Mouse (Mus musculus): Measurements from ENCODE around the gene Hist1h2bj. TPM values are rescaled to one million over a fixed set of nuclear protein-coding genes. Genes with fewer than 3 reads are reported as not detected.

The Hist1h2bj gene
- total RNA-seq (2021), result 10 to 100 TPM; 21.4 to 25.6 TPM

- intact Hi-C loops (cut with DNase I), result loop anchor here (10.0 kb wide), 2 partner anchors 1652 to 1692 kb away; partner anchors contain the start of genes Hist1h1c, Hist1h1t and Hist1h4c
- peak; percentile 79 to 97 for DNase-seq (ENCODE audit: extremely low spot score in 1 of 2, low spot score in 2 of 2)
Measured at GRCm38 (mm10) chr13:22042568-22043502, at the start of gene Hist1h2bj, which contains the start of gene Hist1h2ag. TSS of gene Hist1h2bj (plus strand) at chr13:22043214. TSS of gene Hist1h2ag (minus strand) at chr13:22042944.

- intact Hi-C loops (cut with DNase I), result no loop called here
Measured at GRCm38 (mm10) chr13:21993957-21994738, 48.9 kb upstream of the Hist1h2bj start.

GRCm38 (mm10) chr13:21994896-21995295 is 48.1 kb upstream of the Hist1h2bj start:
- intact Hi-C loops (cut with DNase I), result no loop called here
- DNase-seq (ENCODE audit: extremely low spot score in 1 of 2, low spot score in 2 of 2), result no peak

More at GRCm38 (mm10) chr13:21993957-21994738, 48.9 kb upstream of the Hist1h2bj start:
- DNase-seq (ENCODE audit: extremely low spot score in 1 of 2, low spot score in 2 of 2), result no peak

GRCm38 (mm10) chr13:21995331-21995914 is 47.6 kb upstream of the Hist1h2bj start:
- intact Hi-C loops (cut with DNase I), result no loop called here

GRCm38 (mm10) chr13:21996101-21996839 is 46.7 kb upstream of the Hist1h2bj start:
- DNase-seq (ENCODE audit: extremely low spot score in 1 of 2, low spot score in 2 of 2), result no peak
- intact Hi-C loops (cut with DNase I), result no loop called here

More at GRCm38 (mm10) chr13:21995331-21995914, 47.6 kb upstream of the Hist1h2bj start:
- no peak for DNase-seq (ENCODE audit: extremely low spot score in 1 of 2, low spot score in 2 of 2)

GRCm38 (mm10) chr13:21996840-21997185 is 46.2 kb upstream of the Hist1h2bj start:
- intact Hi-C loops (cut with DNase I), result no loop called here
- DNase-seq (ENCODE audit: extremely low spot score in 1 of 2, low spot score in 2 of 2), result no peak

GRCm38 (mm10) chr13:21997201-21997820 is 45.7 kb upstream of the Hist1h2bj start:
- intact Hi-C loops (cut with DNase I), result no loop called here
- no peak for DNase-seq (ENCODE audit: extremely low spot score in 1 of 2, low spot score in 2 of 2)

- no peak for DNase-seq (ENCODE audit: extremely low spot score in 1 of 2, low spot score in 2 of 2)
- intact Hi-C loops (cut with DNase I), result no loop called here
Measured at GRCm38 (mm10) chr13:21997821-21998220, 45.2 kb upstream of the Hist1h2bj start.

GRCm38 (mm10) chr13:21998412-21998811 is 44.6 kb upstream of the Hist1h2bj start:
- DNase-seq (ENCODE audit: extremely low spot score in 1 of 2, low spot score in 2 of 2), result no peak
- intact Hi-C loops (cut with DNase I), result no loop called here

GRCm38 (mm10) chr13:21999147-21999546 is 43.9 kb upstream of the Hist1h2bj start:
- intact Hi-C loops (cut with DNase I), result no loop called here
- no peak for DNase-seq (ENCODE audit: extremely low spot score in 1 of 2, low spot score in 2 of 2)

GRCm38 (mm10) chr13:22001346-22001745 is 41.7 kb upstream of the Hist1h2bj start:
- no peak for DNase-seq (ENCODE audit: extremely low spot score in 1 of 2, low spot score in 2 of 2)
- intact Hi-C loops (cut with DNase I), result no loop called here

- no peak for DNase-seq (ENCODE audit: extremely low spot score in 1 of 2, low spot score in 2 of 2)
- intact Hi-C loops (cut with DNase I), result no loop called here
Measured at GRCm38 (mm10) chr13:22001823-22002222, 41.2 kb upstream of the Hist1h2bj start.

- intact Hi-C loops (cut with DNase I), result no loop called here
- DNase-seq (ENCODE audit: extremely low spot score in 1 of 2, low spot score in 2 of 2), result peak in 1 of 2 experiments; percentile 53
Measured at GRCm38 (mm10) chr13:22005605-22006333, 37.2 kb upstream of the Hist1h2bj start.

- intact Hi-C loops (cut with DNase I), result no loop called here
Measured at GRCm38 (mm10) chr13:22006334-22007120, 36.5 kb upstream of the Hist1h2bj start.

GRCm38 (mm10) chr13:22007121-22007510 is 35.9 kb upstream of the Hist1h2bj start:
- intact Hi-C loops (cut with DNase I), result no loop called here
- no peak for DNase-seq (ENCODE audit: extremely low spot score in 1 of 2, low spot score in 2 of 2)

More at GRCm38 (mm10) chr13:22006334-22007120, 36.5 kb upstream of the Hist1h2bj start:
- no peak for DNase-seq (ENCODE audit: extremely low spot score in 1 of 2, low spot score in 2 of 2)

- intact Hi-C loops (cut with DNase I), result no loop called here
- no peak for DNase-seq (ENCODE audit: extremely low spot score in 1 of 2, low spot score in 2 of 2)
Measured at GRCm38 (mm10) chr13:22007872-22008271, 35.1 kb upstream of the Hist1h2bj start.

GRCm38 (mm10) chr13:22008707-22009106 is 34.3 kb upstream of the Hist1h2bj start:
- intact Hi-C loops (cut with DNase I), result no loop called here

More at GRCm38 (mm10) chr13:22008707-22009106, 34.3 kb upstream of the Hist1h2bj start:
- no peak for DNase-seq (ENCODE audit: extremely low spot score in 1 of 2, low spot score in 2 of 2)

Measured in left cerebral cortex, postnatal 10 days (tissue).